Mouse (Mus musculus) ES-E14 (cell line): ENCODE data around the gene Nod2. TPM values are rescaled to one million over a fixed set of nuclear protein-coding genes. Genes with fewer than 3 reads are reported as not detected.

Source experiments
- DNase-seq: peaks from one replicate; pipeline ENCODE4 v3.0.0-alpha.2; 2013; ENCODE audit warnings: low read depth, low spot score
- H3K27ac ChIP-seq: 2 replicates; pipeline ENCODE4 v1.5.1; 2012; ENCODE audit warnings: low read depth, mild to moderate bottlenecking, low read length, moderate library complexity, mixed read lengths; ENCODE audit not compliant: poor library complexity, insufficient read depth, severe bottlenecking
- H3K36me3 ChIP-seq: 2 replicates; pipeline ENCODE4 v1.6.1; 2012; ENCODE audit warnings: mild to moderate bottlenecking, low read length, moderate library complexity, mixed read lengths; ENCODE audit not compliant: control insufficient read depth, poor library complexity, insufficient read depth, severe bottlenecking
- H3K4me1 ChIP-seq, 2 experiments: fragments of 150-350 bp in 1 of 2; sonication (generic) in 1 of 2; 2 replicates each; pipeline ENCODE4 v1.6.1; 2012; ENCODE audit warnings: low read length in 2 of 2, mild to moderate bottlenecking in 1 of 2, mixed read lengths in 1 of 2; ENCODE audit not compliant: control insufficient read depth in 2 of 2, insufficient read depth in 2 of 2, poor library complexity in 1 of 2
- H3K4me3 ChIP-seq, 2 experiments: fragments of 150-350 bp in 1 of 2; sonication (generic) in 1 of 2; 2 replicates each; pipeline ENCODE4 v1.5.1; 2012; ENCODE audit warnings: low read length in 2 of 2, low read depth in 1 of 2, mild to moderate bottlenecking in 1 of 2, mixed read lengths in 1 of 2; ENCODE audit not compliant: insufficient read depth in 1 of 2, poor library complexity in 1 of 2, severe bottlenecking in 1 of 2
- H3K9ac ChIP-seq: 2 replicates; pipeline ENCODE4 v1.6.1; 2012; ENCODE audit warnings: low read depth, mild to moderate bottlenecking, low read length, mixed read lengths; ENCODE audit not compliant: poor library complexity, insufficient read depth, severe bottlenecking
- H3K9me3 ChIP-seq: fragments of 150-350 bp; sonication (generic); 2 replicates; pipeline ENCODE4 v1.6.1; 2012; ENCODE audit warnings: low read depth, mild to moderate bottlenecking, low read length; ENCODE audit not compliant: control insufficient read depth, insufficient read depth
- CHD2 ChIP-seq: IDR thresholded peaks from 2 replicates; pipeline ENCODE4 v1.6.1; 2014; ENCODE audit warnings: mild to moderate bottlenecking, low read depth, low read length, inconsistent platforms
- HCFC1 ChIP-seq: IDR thresholded peaks from 2 replicates; pipeline ENCODE4 v1.6.1; 2012; ENCODE audit warnings: low read length, inconsistent platforms, borderline replicate concordance; ENCODE audit not compliant: insufficient read depth
- MAFK ChIP-seq: IDR thresholded peaks from 2 replicates; pipeline ENCODE4 v1.6.1; 2014; ENCODE audit warnings: mild to moderate bottlenecking, low read depth, low read length, inconsistent platforms; ENCODE audit not compliant: insufficient read depth
- ZC3H11A ChIP-seq: IDR thresholded peaks from 2 replicates; pipeline ENCODE4 v1.6.1; 2012; ENCODE audit warnings: low read depth, mild to moderate bottlenecking, inconsistent platforms, low read length, borderline replicate concordance
- ZNF384 ChIP-seq: IDR thresholded peaks from 2 replicates; pipeline ENCODE4 v1.6.1; 2012; ENCODE audit warnings: low read depth, low read length, inconsistent platforms
- in situ Hi-C, 2 experiments: fragments of 600-800 bp; cut with MboI; formaldehyde crosslinking; loops; one replicate each; pipeline ENCODE4 v1.15.1; 2025; ENCODE audit warnings: low sequenced_read_pairs in 2 of 2, inconsistent platforms in 1 of 2; ENCODE audit not compliant: unreplicated experiment in 2 of 2
- total RNA-seq: library from RNA; depleted of rRNA; stranded (reverse); fragments of 300-350 nt; gene quantifications from 2 replicates; pipeline ENCODE4 v1.2.3, GENCODE M21; 2012

The Nod2 gene
- total RNA-seq, 1 experiment: 0.40 TPM

DNA sequence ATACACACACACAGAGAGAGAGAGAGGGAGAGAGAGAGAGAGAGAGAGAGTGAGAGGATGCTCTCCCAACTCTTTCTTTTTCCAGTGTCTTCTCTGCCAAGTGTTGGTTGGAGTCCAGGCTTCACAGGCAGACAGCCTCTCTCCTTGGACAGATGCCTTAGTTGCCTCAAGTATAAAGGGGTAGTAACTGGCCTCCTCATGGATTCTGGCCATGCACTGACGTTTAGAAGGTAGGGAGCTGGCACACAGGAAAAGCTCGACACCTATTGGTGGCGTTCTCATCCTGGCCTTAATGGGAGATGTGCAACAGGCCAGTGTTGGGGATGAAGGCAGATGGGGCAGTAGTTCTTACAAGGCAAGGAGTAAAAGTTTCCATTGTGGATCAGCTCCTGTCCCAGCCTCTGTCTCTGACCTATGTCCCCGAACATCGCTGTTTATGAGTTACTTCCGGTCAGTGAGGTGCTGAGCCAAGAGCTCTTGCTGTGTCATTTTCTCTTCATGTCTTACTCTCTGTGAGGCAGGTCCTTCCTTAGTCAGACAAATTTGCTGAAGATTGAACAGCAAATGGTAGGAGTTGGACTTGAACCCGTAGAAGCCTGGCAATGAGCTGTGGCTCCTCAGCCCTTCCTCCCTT lies 36.7 kb downstream of the Nod2 start:
- Histone ChIP-seq H3K4me3 (no peak overlapping the region), H3K9me3 (no peaks in the 10 kb centered on the region), H3K27ac (no peak overlapping the region), H3K36me3 (no peaks in the 10 kb centered on the region), H3K9ac (no peak overlapping the region), H3K4me1 (no peaks in the 10 kb centered on the region)
- in situ Hi-C loops: no loop called here
- TF ChIP-seq ZC3H11A (no peak), HCFC1 (no peak)
- no peak for DNase-seq

DNA sequence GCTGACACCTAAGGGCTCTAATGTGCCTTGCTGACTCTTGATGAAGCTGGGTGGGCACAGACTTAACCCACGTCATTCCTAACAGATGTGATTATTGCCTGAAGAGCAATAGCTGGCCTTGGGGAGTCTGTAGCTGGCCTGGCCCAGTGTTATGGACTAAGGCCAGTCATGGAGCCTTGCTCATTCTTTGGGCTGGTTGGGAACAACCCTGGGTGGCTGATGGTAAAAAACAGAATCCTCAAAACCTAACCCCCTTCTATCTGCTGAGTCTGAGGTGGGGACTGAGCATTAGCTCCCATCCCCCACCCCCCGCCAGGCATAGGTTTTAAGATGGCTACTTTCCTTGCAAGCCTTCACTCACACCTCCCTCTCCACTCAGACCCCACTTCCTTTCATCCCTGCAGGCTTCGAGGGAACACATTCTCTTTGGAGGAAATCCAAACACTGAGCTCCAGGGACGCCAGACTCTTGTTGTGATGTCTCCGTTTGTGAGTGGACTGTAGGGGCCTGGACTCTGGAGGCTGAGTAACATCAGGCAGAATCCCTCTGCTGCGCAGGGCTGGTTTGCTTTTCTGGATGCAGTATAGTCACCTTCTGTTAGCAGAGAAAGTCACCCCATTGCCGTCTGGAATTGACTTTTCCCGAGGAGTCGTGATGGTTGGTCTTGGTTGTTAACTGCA lies 39.3 kb downstream of the Nod2 start:
- Histone ChIP-seq H3K9ac (no peak overlapping the region), H3K36me3 (no peaks in the 10 kb centered on the region), H3K27ac (no peak overlapping the region), H3K4me3 (no peak overlapping the region), H3K9me3 (no peaks in the 10 kb centered on the region), H3K4me1 (no peaks in the 10 kb centered on the region)
- no peak for DNase-seq
- TF ChIP-seq ZC3H11A (no peak), CHD2 (no peak), MAFK (no peak), HCFC1 (no peak), ZNF384 (no peak)
- in situ Hi-C loops: no loop called here

DNA sequence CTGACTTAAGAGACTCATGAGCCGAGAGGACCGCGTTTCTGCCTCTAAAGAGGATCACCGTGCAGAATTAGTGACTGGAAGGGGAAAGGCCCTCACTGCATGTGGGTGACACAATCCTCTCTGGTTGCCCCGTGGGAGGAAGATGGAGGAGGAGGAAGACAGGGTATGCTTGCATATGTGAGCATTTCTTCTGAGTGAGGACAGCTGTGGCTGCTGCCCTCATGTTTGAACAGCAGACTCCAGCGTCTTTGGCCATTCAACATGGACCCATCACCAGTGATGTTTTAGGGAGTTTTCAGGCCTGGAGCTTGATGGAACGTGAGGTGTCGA lies 39.8 kb downstream of the Nod2 start:
- H3K9me3 ChIP-seq: no peaks in the 10 kb centered on the region
- no peaks in the 10 kb centered on the region for H3K4me1 ChIP-seq
- H3K36me3 ChIP-seq: no peaks in the 10 kb centered on the region
- no peak overlapping the region for H3K4me3 ChIP-seq
- no peak for TF ChIP-seq ZC3H11A
- no peak for TF ChIP-seq CHD2
- no peak for TF ChIP-seq HCFC1
- no peak for TF ChIP-seq ZNF384
- no peak overlapping the region for H3K9ac ChIP-seq
- DNase-seq: no peak
- H3K27ac ChIP-seq: no peak overlapping the region
- in situ Hi-C loops: no loop called here

DNA sequence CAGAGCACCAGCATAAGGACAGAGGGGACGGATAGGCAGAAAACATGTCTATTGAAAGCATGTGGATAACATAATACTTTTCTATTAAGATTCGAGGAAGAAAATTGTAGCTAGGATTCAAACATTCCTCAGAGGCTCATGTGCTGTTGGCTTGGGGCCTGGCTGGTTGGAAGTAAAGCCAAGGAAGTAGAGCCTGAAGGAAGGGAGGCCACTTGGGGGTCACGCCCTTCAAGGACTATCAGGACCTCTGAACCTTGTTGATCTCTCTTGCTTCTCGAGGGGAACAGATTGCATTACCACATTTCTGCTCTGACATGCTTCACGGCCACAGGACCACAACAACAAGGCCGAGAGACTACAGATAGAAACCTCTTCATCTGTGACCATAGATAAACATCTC lies 42.0 kb downstream of the Nod2 start:
- H3K4me3 ChIP-seq: no peak overlapping the region
- TF ChIP-seq CHD2 (no peak), HCFC1 (no peak), ZNF384 (no peak), ZC3H11A (no peak), MAFK (no peak)
- no peaks in the 10 kb centered on the region for H3K4me1 ChIP-seq
- no peak for DNase-seq
- no peak overlapping the region for H3K9ac ChIP-seq
- in situ Hi-C loops: no loop called here
- H3K36me3 ChIP-seq: no peaks in the 10 kb centered on the region
- H3K9me3 ChIP-seq: no peaks in the 10 kb centered on the region
- H3K27ac ChIP-seq: no peak overlapping the region

DNA sequence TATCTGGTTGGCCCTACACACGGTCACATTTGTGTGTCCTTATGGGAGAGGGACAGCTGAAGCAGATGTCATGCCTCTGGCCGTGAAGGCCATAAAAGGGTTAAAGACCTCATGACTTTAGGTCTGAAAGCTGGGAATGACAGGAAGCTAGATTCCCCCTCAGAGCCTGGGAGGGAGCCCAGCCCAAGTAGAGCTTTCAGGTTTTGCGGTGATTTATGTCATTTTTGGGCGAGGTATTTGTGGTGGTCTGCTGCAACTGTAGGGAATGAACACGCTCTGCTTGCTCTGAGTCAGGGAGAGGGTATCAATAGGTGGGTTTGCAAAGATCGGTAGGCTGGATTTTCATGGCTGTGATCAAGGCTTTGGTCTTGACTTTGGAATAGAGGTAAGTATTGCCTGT lies 42.8 kb downstream of the Nod2 start:
- no peak for DNase-seq

More for the DNA sequence above, 42.8 kb downstream of the Nod2 start:
- Histone ChIP-seq H3K27ac (no peak overlapping the region), H3K9me3 (no peaks in the 10 kb centered on the region), H3K9ac (no peak overlapping the region), H3K36me3 (no peaks in the 10 kb centered on the region), H3K4me3 (no peak overlapping the region), H3K4me1 (no peaks in the 10 kb centered on the region)
- in situ Hi-C loops: no loop called here
- TF ChIP-seq ZC3H11A (no peak), CHD2 (no peak), HCFC1 (no peak), ZNF384 (no peak), MAFK (no peak)
